Mouse (Mus musculus) kidney, postnatal 36 days (tissue): ENCODE measurements at regions not wholly inside any gene's neighbourhood (a gene's known extent, or its start where the extent isn't known, plus 50 kb on each side); places are given as distances from the start of the nearest gene placed in this dataset.
"Not testable (repeated sequence)": the region's sequence is repeated elsewhere in the genome, so short reads cannot be mapped to it uniquely, and the experiment has no call there.

Source experiments
- DNase-seq, 2 experiments: peaks; one replicate each; pipeline ENCODE4 v3.0.0; 2021 to 2022; ENCODE audit warnings: mixed read lengths in 2 of 2

- DNase-seq, result no peak
Observed at GRCm38 (mm10) chr8:113489436-113490107, 145.8 kb upstream of the Mon1b start.

DNA sequence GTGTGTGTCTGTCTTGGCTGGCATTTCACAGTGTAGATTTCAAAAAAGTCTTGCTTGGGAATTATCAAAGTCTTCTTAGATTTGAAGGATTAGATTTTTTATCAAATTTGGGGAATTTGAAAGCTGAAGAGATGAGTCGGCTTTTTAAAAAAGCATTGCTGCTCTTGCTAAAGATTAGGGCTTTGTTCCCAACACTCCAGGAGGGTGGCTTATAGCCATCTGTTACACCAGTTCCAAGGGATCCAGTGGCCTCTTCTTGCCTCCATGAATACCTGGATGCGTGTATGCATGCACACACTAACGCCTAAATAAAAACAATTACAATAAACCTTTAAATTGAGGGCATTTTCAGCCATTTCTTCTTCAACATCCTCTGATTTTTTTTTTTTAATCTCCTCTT lies 144.5 kb upstream of the Mon1b start:
- no peak for DNase-seq

DNA sequence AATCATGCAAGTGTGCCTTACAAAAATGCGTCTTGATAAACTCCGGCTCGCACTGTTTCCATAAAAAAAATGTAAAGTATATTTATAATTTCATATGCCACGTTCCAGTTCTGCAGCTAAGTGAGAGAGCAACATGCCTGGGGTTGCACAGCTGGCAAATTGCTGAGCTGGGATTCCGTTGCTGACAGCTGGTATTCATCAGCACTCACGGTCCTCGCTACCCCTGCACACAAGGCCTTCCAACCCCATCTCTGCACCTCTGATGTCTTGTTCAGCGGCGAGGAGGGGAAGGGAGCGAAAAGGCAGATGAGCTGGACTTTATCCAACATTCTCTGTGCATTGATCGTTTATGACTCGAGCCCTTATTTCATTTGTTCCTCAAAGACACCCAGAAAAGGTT lies 138.5 kb upstream of the Mon1b start:
- no peak for DNase-seq

DNA sequence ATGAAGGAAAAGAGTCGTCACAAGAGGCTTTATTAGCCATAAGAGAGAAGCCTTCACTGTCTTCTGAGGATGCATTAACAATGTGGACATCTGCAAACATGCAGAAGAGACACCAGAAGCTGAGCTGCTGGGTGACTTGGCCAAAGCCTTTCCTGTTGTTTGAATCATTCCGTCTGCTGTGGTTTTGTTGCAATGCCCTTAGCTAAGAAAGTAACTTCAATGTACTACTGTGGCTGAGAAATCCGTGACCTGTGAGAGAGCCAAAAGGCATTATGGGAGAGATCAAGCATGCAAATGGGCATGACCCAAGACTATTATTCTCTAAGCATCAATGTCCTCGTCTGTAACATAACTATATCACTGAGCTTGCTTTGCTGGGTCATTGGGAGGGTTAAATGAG lies 132.7 kb upstream of the Mon1b start:
- DNase-seq, result no peak

DNA sequence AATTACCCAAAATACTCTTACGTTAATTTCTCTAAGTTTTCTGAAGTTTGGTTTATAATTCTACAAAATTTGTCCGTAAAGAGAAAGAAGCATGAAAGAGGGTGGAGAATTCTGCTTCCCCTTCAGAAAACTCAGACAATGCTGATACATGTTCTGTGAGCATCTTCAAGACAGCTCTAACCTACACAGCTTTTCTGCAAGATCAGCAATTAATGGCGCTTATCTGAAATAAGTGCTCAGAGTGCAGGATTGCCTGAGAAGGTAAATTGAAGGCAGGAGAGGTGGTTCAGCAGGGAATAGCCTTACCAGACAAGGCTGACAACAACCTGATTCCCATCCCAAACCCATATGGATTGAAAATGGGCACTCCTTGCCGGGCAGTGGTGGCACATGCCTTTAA lies 122.5 kb upstream of the Mon1b start:
- DNase-seq, result no peak

GRCm38 (mm10) chr8:113513886-113514730 lies 121.3 kb upstream of the Mon1b start:
- peak; percentile 37 to 51 for DNase-seq

GRCm38 (mm10) chr8:113514731-113515375 lies 120.5 kb upstream of the Mon1b start:
- DNase-seq, result not testable (repeated sequence)

DNA sequence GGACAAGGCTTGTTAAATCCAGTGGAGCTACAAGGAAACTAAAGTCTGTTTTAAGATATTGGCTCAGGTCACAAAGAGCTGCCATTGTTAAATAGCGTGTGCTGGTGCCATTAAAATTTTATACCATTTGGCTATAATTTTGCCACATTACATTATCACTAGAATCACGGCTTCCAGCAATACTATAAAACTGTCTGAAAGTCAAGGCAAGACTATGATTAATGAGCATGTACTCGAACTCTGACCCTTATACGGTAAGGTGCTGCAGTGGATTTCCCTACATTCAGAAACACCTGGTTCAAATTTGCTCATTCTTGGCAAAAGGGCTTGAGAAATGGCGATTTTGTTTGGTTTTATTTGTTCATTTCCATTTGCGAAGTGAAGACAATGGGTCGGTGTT lies 119.2 kb upstream of the Mon1b start:
- DNase-seq, result no peak

GRCm38 (mm10) chr8:113517912-113518311 lies 117.5 kb upstream of the Mon1b start:
- DNase-seq, result no peak

- no peak for DNase-seq
Observed at GRCm38 (mm10) chr8:113523561-113523960, 111.8 kb upstream of the Mon1b start.

DNA sequence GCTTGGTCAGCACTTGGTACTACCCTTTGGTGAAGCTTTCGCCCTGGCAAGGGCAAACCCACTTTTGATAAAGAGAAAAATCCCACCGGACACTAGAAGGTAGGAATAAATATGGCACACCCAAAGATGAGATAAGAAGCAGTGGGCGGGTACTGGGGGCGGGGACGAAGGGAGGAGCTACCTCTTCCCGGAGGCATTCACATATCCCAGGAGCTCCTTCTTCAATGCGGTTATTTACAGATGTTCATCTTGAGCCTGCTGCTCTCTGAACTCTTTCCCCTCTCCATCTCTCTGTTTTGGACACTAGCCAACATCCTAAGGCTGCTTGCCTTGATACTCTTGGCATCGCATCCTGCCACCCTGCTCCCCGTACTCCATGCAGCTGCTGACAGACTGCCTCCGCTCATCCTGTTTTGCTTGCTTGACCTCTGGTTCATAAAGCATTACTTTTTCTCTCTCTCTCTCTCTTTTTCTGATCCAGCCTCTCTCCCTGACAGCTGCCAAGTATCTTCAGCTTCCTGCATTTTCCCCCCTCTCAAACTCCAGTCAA lies 104.2 kb upstream of the Mon1b start:
- DNase-seq, result no peak

DNA sequence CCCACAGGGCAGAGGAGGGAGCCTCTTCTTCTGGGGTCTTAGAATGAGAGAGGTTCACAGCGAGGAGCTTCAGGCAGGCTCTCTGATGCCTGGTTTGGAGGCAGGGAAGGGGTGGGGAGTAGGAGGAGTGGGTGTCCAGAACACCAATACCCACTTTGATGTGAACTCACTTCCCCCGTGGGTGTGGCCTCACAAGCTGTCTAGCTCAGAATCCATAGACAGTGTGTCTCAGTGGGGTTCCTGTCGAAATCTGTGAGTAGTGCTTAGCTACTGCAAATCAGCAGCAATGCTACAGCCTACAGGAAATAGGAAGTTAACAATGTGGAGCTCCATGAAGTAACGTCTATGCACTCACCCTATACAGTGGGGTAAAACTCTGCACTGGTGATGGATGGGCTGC lies 102.5 kb upstream of the Mon1b start:
- DNase-seq, result no peak

DNA sequence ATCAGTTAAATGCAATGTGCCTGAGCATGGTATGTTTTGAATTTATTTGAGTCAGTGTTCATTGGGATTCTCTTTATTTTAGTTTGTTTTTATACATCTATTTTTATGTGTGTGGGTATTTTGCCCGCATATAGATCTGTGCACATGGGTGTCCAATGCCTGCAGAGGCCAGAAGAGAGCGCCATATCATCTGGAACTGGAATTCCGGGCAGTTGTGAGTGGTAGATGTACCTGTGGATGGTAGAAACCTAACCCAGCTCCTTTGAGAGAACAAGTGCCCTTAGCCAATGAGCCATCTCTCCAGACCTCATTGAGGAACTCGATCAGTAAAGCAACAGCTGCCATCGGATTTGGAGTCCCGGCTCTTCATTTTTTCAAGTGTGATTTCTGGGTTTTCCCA lies 94.0 kb upstream of the Mon1b start:
- DNase-seq, result no peak

GRCm38 (mm10) chr8:113542082-113542481 lies 93.3 kb upstream of the Mon1b start:
- no peak for DNase-seq

DNA sequence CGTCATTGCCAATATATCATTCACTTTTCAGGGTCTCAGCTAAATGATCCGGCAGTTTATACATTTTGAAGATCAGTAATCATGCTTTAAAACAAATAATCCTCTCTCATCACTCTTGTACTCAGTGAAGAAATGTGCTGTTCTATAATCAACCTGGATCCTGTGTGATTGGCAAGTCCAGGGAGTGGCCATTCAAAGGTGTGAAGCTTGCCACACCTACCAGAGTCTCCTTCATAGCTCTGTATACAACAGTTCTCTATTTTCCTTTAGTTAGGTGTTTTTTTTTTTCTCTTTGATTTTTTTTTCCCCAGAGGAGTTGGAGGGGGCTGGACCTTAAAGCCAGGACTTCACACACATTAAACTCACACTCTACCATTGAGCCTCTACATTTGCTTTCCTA lies 92.7 kb upstream of the Mon1b start:
- DNase-seq, result no peak

DNA sequence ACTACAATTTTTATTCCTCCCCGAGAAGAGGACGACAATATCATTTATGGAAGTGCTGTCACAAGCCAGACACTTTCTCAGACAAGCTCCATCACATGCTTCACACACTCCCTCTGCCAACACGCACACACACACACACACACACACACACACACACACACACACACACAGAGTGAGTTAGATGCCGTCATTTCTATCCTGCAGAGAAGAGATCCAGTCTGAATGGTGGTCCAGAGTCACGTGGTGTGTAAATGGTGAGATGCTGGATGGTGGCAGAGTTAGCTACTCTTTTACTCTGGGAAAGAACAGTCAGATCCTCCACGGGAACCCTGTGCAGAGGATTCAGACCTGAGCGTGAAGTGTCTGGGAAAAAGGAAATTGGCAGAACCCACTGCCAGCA lies 86.2 kb upstream of the Mon1b start:
- DNase-seq, result no peak

DNA sequence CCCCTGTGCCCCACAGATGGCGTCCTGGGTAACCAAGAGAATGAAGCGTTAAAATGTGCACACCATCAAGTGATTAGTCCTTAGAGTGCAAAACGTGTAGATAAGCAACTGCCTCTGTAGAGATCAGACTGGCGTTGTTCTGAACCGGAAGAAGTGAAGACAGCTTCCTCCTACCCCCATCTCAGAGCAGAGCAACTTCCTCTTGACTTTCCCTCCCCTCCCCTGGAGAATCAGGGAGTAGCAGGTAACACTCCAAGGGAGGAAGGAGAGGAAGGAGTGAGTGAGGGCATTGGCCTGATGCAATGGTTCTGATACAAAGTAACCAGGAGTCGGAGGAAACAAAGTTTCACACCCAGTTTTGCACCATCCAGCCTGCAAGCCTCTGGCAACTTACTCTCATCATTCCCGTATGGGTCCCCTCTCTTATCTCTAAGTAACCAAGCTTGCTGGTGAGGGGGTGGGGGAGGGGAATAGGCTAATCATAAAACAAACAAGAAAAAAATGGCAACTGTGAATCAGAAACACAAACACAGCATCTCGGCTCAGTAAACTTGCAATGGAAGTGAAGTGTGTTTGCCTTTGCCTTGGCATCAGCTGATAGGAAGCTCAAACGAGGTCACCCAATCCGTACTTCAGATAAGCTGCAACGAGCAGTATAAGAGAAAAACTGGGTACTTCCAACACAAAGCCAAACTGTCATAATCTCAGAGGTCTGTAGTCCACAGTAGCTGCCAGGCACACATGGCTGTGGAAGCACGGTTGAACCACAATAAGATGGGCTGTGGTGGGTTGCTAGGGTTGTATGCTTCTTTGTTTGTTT lies 83.7 kb upstream of the Mon1b start:
- no peak for DNase-seq

GRCm38 (mm10) chr8:113552826-113553225 lies 82.6 kb upstream of the Mon1b start:
- DNase-seq, result no peak

GRCm38 (mm10) chr8:113554700-113555455 lies 80.5 kb upstream of the Mon1b start:
- no peak for DNase-seq

DNA sequence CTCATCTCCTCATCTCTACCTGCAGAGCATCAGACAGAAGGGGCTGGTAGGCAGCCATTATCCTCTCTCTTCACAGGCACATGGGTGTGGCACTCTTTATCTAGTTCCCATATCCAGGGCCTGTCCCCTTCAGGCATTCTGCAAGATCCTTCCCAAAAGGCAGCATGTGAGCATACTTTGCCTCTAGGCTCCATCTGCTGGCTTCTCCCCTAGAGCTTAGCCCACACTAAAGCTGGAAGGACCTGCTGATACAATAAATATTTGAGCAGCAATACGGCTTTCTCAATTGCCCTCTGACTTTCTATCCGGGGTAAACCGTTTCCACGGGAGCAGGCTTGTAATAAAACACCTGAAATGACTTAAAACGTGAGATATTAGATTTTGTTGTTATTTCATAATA lies 78.4 kb upstream of the Mon1b start:
- no peak for DNase-seq

GRCm38 (mm10) chr8:113581098-113581497 lies 54.3 kb upstream of the Mon1b start:
- DNase-seq, result no peak

- DNase-seq, result no peak
Observed at GRCm38 (mm10) chr8:113581704-113582103, 53.7 kb upstream of the Mon1b start.
